Mouse (Mus musculus): Measurements from ENCODE around the gene Btbd8. TPM values are rescaled to one million over a fixed set of nuclear protein-coding genes. Genes with fewer than 3 reads are reported as not detected.

The Btbd8 gene
- 1 to 10 TPM; 2.7 to 5.4 TPM for total RNA-seq (2023)

GRCm38 (mm10) chr5:107437464-107438281, at the start of gene Btbd8:
Gene Btbd8 (plus strand): TSS chr5:107437997.

GRCm38 (mm10) chr5:107402436-107402835, 35.4 kb upstream of the Btbd8 start, which contains the start of gene Ephx4:
Gene Ephx4 (plus strand): TSS chr5:107402736.

GRCm38 (mm10) chr5:107431249-107431648, 6.5 kb upstream of the Btbd8 start, which contains the start of gene Lpcat2b:
Gene Lpcat2b (plus strand): TSS chr5:107431549.

GRCm38 (mm10) chr5:107507321-107507720, 69.5 kb downstream of the Btbd8 start, which contains the start of gene Gm42669:
Gene Gm42669 (plus strand): TSS chr5:107507621.

GRCm38 (mm10) chr5:107534581-107534980, 96.8 kb downstream of the Btbd8 start, which contains the start of gene 1700028K03Rik:
Gene 1700028K03Rik (plus strand): TSS chr5:107534709.

Other genes with a start within 250 kb of the Btbd8 start
- 1 to 10 TPM; 1.9 to 2.4 TPM for gene Tgfbr3, start 148.4 kb upstream of the Btbd8 start, total RNA-seq (2023)
- gene Brdt, start 106.8 kb upstream of the Btbd8 start, total RNA-seq (2023) = under 1 TPM; 0.15 to 0.26 TPM
- not detected for gene Ephx4, start 35.3 kb upstream of the Btbd8 start, total RNA-seq (2023)
- not detected for gene Lpcat2b, start 6.4 kb upstream of the Btbd8 start, total RNA-seq (2023)
- gene Gm42669, start 69.6 kb downstream of the Btbd8 start, total RNA-seq (2023) = not detected
- not detected for gene 1700028K03Rik, start 96.7 kb downstream of the Btbd8 start, total RNA-seq (2023)
- gene Rpap2, start 159.4 kb downstream of the Btbd8 start, total RNA-seq (2023) = 1 to 10 TPM; 5.9 to 6.9 TPM
- 1 to 10 TPM; 2.3 to 4.0 TPM for gene Glmn, start 159.9 kb downstream of the Btbd8 start, total RNA-seq (2023)